Mouse (Mus musculus) left cerebral cortex, postnatal 36 days (tissue): ENCODE measurements around the gene Olfr818. TPM values are rescaled to one million over a fixed set of nuclear protein-coding genes. Genes with fewer than 3 reads are reported as not detected.
"Not testable (repeated sequence)": the region's sequence is repeated elsewhere in the genome, so short reads cannot be mapped to it uniquely, and the experiment has no call there.

Experiments used
- DNase-seq, 2 experiments: peaks; one replicate each; pipeline ENCODE4 v3.0.0; 2021 to 2022; ENCODE audit warnings: low spot score in 2 of 2, mixed read lengths in 1 of 2
- intact Hi-C: fragments of 180-260 bp; cut with DNase I; formaldehyde crosslinking; loops from one replicate; pipeline ENCODE4 v1.15.1; 2025
- total RNA-seq, 2 experiments: library from RNA; stranded (reverse); gene quantifications; 2 replicates each; pipeline ENCODE4 v1.2.3; 2021

Olfr818 gene
- total RNA-seq: not detected

DNA sequence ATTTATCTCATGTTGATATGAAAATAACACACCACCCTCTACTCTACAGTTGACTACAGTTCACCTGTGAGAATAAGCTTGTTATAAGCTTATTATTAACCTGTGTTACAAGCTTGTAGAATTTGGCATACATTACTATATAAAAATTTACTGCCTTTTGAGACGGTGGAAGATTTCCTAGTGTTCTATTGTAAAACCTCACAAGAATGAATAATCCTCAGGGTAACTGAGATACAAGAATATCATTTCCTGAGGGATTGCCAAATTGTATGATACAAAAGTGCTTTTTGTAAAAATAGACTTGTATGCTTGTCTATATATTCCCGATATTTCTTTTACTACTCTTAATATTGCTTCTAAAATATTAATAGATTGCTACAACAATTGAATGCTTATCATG is at the start of gene Olfr818:
Gene Olfr818, minus strand, starts transcription at position 101 of the 400 bp plus-strand sequence.
- intact Hi-C loops: no loop called here
- DNase-seq: no peak

DNA sequence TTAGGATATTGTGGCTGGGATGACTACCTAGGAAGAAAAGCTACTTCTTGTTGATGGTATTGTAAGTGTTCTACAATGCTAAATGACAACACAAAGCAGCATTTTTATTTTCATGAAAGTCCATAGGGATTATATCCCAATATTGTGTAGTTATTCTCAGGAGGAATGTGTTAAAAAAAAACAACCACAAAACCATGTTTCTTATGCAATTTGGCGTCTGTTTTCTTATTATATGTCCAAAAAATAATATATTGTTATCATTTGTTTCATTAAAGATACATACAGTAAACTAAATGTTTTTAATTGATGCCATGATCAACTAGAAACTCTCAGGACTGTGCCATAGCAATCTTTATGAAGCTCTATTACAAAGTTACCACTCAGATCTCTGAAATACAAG is 36.1 kb upstream of the Olfr818 start, which contains the start of gene Gm10310:
Gene Gm10310, minus strand, starts transcription at position 101 of the 400 bp plus-strand sequence.
- intact Hi-C loops, DNase-seq: not testable (repeated sequence)

DNA sequence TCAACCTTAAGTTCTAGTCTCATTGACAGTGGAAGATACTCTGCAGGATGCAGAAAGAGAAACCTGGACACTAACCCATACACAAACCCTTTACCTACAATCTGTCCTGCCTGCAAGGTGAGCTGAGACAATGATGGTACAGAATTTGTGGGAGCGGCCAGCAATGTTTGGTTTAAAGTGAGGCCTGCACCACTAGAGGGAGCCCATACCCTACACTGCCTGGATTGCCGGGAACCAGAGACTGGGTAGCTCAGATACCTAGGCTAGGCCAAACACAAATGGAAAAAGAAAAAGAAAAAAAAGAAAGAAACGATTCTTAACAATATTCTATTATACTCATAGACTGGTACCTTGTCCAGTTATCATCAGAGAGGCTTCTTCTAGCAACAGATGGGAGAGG is 33.0 kb upstream of the Olfr818 start:
- DNase-seq, intact Hi-C loops: not testable (repeated sequence)

DNA sequence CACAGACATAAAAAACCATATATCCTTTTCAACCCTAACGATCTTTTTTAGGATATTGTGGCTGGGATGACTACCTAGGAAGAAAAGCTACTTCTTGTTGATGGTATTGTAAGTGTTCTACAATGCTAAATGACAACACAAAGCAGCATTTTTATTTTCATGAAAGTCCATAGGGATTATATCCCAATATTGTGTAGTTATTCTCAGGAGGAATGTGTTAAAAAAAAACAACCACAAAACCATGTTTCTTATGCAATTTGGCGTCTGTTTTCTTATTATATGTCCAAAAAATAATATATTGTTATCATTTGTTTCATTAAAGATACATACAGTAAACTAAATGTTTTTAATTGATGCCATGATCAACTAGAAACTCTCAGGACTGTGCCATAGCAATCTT is 27.1 kb upstream of the Olfr818 start, which contains the start of gene Olfr247:
Gene Olfr247, minus strand, starts transcription at position 101 of the 400 bp plus-strand sequence.
- intact Hi-C loops, DNase-seq: not testable (repeated sequence)

DNA sequence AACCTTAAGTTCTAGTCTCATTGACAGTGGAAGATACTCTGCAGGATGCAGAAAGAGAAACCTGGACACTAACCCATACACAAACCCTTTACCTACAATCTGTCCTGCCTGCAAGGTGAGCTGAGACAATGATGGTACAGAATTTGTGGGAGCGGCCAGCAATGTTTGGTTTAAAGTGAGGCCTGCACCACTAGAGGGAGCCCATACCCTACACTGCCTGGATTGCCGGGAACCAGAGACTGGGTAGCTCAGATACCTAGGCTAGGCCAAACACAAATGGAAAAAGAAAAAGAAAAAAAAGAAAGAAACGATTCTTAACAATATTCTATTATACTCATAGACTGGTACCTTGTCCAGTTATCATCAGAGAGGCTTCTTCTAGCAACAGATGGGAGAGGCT is 24.1 kb upstream of the Olfr818 start:
- DNase-seq, intact Hi-C loops: not testable (repeated sequence)

DNA sequence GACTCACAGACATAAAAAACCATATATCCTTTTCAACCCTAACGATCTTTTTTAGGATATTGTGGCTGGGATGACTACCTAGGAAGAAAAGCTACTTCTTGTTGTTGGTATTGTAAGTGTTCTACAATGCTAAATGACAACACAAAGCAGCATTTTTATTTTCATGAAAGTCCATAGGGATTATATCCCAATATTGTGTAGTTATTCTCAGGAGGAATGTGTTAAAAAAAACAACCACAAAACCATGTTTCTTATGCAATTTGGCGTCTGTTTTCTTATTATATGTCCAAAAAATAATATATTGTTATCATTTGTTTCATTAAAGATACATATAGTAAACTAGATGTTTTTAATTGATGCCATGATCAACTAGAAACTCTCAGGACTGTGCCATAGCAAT is 18.3 kb upstream of the Olfr818 start, which contains the start of gene Olfr819:
Gene Olfr819, minus strand, starts transcription at position 101 of the 400 bp plus-strand sequence.
- intact Hi-C loops, DNase-seq: not testable (repeated sequence)

DNA sequence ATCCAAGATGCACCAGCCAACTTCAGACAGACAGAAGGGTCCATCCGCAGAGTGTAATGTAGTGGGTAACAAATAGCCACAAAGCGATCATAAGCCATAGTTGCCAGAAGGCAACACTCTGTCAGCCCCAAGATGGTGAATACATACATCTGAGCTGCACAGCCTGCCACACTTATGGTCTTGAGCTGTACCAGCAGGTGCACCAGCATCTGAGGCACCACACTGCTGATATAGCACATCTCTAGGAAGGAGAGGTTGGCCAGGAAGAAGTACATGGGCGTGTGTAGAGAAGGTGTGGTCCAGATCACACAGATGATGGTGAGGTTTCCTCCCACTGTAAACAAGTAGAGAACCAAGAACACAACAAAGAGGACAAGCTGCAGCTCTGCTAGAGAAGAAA is 17.3 kb upstream of the Olfr818 start:
- DNase-seq, intact Hi-C loops: not testable (repeated sequence)

DNA sequence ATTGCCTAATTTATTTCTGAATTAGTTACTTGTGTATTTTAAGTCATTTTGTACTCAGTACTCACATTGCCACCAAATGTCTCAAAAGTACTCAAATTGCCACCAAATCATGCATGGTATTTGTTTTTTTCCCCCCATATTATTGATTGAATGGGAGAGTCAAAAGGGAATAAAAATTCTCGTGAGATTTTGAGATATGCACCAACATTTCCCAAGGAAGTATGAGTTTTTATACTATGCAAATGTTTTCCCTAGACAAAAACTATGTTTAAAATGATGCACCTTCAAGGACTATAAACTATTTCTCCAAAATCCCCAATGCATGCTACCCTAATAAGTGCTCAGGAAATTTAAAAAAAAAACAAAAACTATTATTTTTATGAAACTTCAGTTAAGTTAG is 33.4 kb downstream of the Olfr818 start, which contains the start of gene Olfr816:
Gene Olfr816, minus strand, starts transcription at position 101 of the 400 bp plus-strand sequence.
- intact Hi-C loops: no loop called here

DNA sequence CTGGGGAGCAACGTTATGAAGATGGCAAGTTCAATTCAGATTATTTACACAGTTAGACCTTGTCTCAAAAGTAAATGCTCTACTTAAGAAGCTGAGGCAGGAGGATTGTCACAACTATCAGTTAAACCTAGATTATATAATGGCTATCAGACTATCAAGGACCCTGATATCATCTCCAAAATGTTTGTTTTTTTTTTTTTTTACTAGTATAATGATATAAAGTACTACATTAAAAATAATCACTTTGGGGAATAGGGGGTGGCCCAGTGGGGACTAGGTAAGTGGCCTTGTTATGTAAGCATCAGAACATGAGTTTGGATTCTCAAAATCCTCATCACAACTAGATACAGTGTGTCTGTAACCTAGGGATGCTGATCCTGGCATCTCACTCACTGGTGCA is 43.1 kb downstream of the Olfr818 start, which contains the start of gene Olfr815:
Gene Olfr815, minus strand, starts transcription at position 101 of the 400 bp plus-strand sequence.
- intact Hi-C loops, DNase-seq: not testable (repeated sequence)

More for the DNA sequence above, 33.4 kb downstream of the Olfr818 start, which contains the start of gene Olfr816:
- no peak for DNase-seq

Other genes starting within 250 kb of the Olfr818 start
- gene Olfr804, start 245.9 kb downstream of the Olfr818 start, total RNA-seq: not detected
- gene Olfr805, start 219.7 kb downstream of the Olfr818 start, total RNA-seq: not detected
- gene Olfr806, start 207.2 kb downstream of the Olfr818 start, total RNA-seq: not detected
- not detected for gene Olfr807, start 191.3 kb downstream of the Olfr818 start, total RNA-seq
- gene Olfr808, start 183.6 kb downstream of the Olfr818 start, total RNA-seq: not detected
- not detected for gene Olfr809, start 174.5 kb downstream of the Olfr818 start, total RNA-seq
- not detected for gene Olfr810, start 154.2 kb downstream of the Olfr818 start, total RNA-seq
- gene Olfr811, start 144.7 kb downstream of the Olfr818 start, total RNA-seq: not detected
- not detected for gene Olfr812, start 103.0 kb downstream of the Olfr818 start, total RNA-seq
- gene Olfr813, start 93.7 kb downstream of the Olfr818 start, total RNA-seq: not detected
- not detected for gene Olfr814, start 69.2 kb downstream of the Olfr818 start, total RNA-seq
- gene Olfr815, start 43.2 kb downstream of the Olfr818 start, total RNA-seq: not detected
- not detected for gene Olfr816, start 33.5 kb downstream of the Olfr818 start, total RNA-seq
- gene Olfr819, start 18.2 kb upstream of the Olfr818 start, total RNA-seq: not detected
- gene Olfr247, start 27.0 kb upstream of the Olfr818 start, total RNA-seq: not detected
- gene Gm10310, start 36.0 kb upstream of the Olfr818 start, total RNA-seq: not detected
- gene Olfr820, start 63.5 kb upstream of the Olfr818 start, total RNA-seq: not detected
- gene Olfr821, start 81.2 kb upstream of the Olfr818 start, total RNA-seq: not detected
- gene Olfr822, start 122.1 kb upstream of the Olfr818 start, total RNA-seq: not detected
- not detected for gene Olfr823, start 166.3 kb upstream of the Olfr818 start, total RNA-seq
- gene Olfr824, start 180.9 kb upstream of the Olfr818 start, total RNA-seq: not detected
- not detected for gene Olfr825, start 217.7 kb upstream of the Olfr818 start, total RNA-seq
- gene Olfr826, start 235.1 kb upstream of the Olfr818 start, total RNA-seq: not detected